Mouse (Mus musculus): ENCODE data around the gene Mark3.

Gene Mark3

GRCm38 (mm10) chr12:111703301-111703700 is 129.0 kb downstream of the Mark3 start:
- DNase-seq = peak in 1 of 2 experiments; percentile 16

DNA sequence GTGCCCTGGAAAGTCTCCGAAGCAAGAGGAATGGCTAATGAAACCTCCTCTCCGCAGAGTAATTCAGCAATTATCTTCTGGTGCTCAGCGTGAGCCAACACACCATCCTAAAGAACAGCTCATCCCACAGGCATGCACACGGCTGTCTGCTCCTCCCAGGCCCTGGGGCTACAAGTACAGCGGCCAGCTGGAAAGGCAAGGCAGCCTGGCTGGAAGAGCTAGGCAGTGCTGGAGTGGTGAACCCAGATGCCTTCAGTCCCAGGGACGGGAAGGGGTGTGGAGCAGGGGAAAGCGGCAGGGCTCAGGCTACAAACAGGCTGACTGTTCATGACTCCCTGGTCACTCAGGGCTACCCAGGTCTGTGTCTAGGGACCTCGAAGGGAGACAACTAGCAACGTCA is 130.3 kb downstream of the Mark3 start:
- DNase-seq = peak; percentile 36 to 65

- peak; percentile 81 to 91 for DNase-seq
Observed at GRCm38 (mm10) chr12:111705186-111705973, 131.1 kb downstream of the Mark3 start.

Measured in kidney, postnatal 25 days (tissue).